Mouse (Mus musculus) midbrain, embryonic 10.5 days (tissue): ENCODE measurements around the gene Mllt10. TPM values are rescaled to one million over a fixed set of nuclear protein-coding genes. Genes with fewer than 3 reads are reported as not detected.

Source experiments
- DNase-seq: peaks from one replicate; pipeline ENCODE4 v3.0.0-alpha.2; 2017; ENCODE audit warnings: low spot score
- H3K27ac ChIP-seq: fragments of 300-500 bp; sonication (generic); replicated peaks from 2 replicates; pipeline ENCODE4 v1.5.1; 2016; ENCODE audit warnings: mild to moderate bottlenecking
- H3K27me3 ChIP-seq: fragments of 300-500 bp; sonication (generic); 2 replicates; pipeline ENCODE4 v1.6.1; 2016; ENCODE audit warnings: low read depth, mild to moderate bottlenecking; ENCODE audit not compliant: poor library complexity, severe bottlenecking
- H3K36me3 ChIP-seq: fragments of 300-500 bp; sonication (generic); 2 replicates; pipeline ENCODE4 v1.6.1; 2016; ENCODE audit warnings: mild to moderate bottlenecking, moderate library complexity
- H3K4me1 ChIP-seq: fragments of 300-500 bp; sonication (generic); 2 replicates; pipeline ENCODE4 v1.6.1; 2016
- H3K4me3 ChIP-seq: fragments of 300-500 bp; sonication (generic); 2 replicates; pipeline ENCODE4 v1.5.1; 2016; ENCODE audit warnings: mild to moderate bottlenecking, moderate library complexity
- H3K9me3 ChIP-seq: fragments of 300-500 bp; sonication (generic); replicated peaks from 2 replicates; pipeline ENCODE4 v1.6.1; 2016; ENCODE audit warnings: mild to moderate bottlenecking
- WGBS: fragments of 180-500 bp; shearing (Covaris S2); methylation state at CpG from one replicate; pipeline ENCODE4 v1.1.7; 2016; 5-methylcytosine and 5-hydroxymethylcytosine counted together
- polyA plus RNA-seq: library from polyadenylated mRNA; unstranded; fragments of >200 nt; fragmentation: Nextera tagmentation; extraction: Ambion mirVana; gene quantifications from 2 replicates; pipeline ENCODE4 v1.2.1, GENCODE M21; 2016

The Mllt10 gene
- 66.9 and 71.0 TPM in 2 replicates for polyA plus RNA-seq

DNA sequence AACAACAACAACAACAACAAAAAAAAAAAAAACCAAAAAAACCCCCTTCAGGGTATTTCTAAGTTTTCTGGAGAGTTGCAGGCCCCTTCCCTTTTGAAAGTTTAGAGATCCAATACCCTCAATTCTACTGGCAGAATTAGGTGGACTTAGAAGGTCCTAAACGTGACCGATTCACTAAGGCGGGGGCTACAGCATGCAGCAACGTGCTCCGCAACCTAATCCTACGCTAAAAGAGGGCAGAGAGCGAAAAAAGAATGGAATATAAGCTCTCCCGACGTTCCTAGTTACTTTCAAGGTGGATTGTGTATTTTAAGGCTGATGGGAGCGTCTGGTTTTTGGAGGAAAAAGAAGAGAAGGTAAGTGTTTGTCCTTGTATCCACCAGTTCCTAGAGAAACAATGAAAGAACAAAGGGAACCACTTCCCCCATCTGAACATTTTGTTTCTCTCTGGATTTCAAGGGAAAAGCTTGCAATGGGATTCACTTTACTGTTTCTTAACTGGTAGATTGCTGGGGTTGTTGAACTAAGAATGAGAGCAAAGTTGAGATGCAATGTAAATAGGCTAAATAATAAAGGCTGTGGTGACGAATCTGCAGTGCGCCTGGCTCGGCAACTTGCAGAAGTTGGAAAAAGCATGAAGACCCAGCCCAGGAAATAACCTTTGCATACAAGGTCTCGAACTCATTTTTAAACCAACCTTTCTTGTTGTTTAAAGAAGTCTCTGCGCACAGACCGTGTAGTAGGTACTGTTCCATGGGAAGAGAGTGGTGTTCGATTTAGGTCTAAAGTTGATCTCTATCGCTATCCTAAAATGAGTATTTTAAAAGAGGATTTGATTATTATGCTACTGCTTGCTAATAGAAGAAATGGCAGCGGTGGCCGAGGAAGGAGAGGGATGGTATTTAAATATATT, at the start of gene Mllt10:
Gene Mllt10, plus strand, starts transcription at position 222 of the 913 bp plus-strand sequence.
- peak within 1 kb of the TSS; percentile 81 for H3K4me3 ChIP-seq
- WGBS = under 1% methylated on average over 20 of the region's 20 CpGs
- H3K4me1 ChIP-seq = peaks cover 66% of the 10 kb centered on the region
- H3K36me3 ChIP-seq = no peaks in the 10 kb centered on the region
- peak within 1 kb of the TSS; percentile 100 for H3K27ac ChIP-seq
- peak; percentile 40 for DNase-seq
- no peaks in the 10 kb centered on the region for H3K9me3 ChIP-seq
- no peaks in the 10 kb centered on the region for H3K27me3 ChIP-seq

DNA sequence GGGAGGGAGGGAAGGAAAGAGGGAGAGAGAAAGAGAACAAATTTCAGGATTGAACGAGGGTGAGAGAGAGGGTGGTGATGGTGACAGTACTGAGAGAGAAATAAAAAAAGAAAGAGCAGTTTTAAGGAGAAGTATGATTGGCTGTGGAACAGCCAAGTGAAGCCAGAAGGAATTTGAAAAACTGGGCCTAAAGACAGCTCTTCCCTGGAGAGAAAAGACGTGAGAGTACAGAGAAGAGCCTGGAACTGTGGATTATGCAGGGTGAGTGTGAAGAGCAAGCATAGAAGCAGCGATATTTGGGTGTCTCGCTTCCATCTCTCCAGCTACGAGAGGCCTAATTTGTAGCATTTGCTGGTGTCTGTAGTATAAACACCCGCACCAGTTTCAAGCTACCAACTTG, 43.8 kb upstream of the Mllt10 start:
- H3K4me3 ChIP-seq = no peak overlapping the region
- DNase-seq = no peak
- no peak overlapping the region for H3K27ac ChIP-seq
- 88% methylated on average over 6 of the region's 6 CpGs for WGBS
- no peaks in the 10 kb centered on the region for H3K4me1 ChIP-seq
- no peaks in the 10 kb centered on the region for H3K9me3 ChIP-seq
- no peaks in the 10 kb centered on the region for H3K27me3 ChIP-seq
- H3K36me3 ChIP-seq = no peaks in the 10 kb centered on the region

DNA sequence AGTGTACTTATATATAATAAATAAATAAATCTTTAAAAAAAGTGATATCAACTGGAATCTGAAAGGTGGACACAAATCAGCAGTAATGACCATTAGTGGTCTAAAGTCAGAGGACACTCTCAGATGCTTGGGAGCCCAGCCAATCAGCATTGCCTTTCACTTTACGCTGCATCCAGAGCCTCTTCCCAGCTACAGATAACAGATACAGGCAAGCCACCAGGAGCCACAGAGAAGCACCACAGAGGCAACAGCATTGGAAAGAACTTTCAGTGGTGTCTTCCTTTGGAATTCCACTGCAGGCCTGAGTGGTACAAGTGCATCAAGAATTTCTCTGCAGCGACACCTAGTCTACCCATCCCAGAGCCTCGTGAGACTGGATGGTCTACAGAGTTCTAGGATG, 42.2 kb upstream of the Mllt10 start:
- Histone ChIP-seq H3K4me3 (no peak overlapping the region), H3K4me1 (no peaks in the 10 kb centered on the region), H3K36me3 (no peaks in the 10 kb centered on the region), H3K9me3 (peaks cover 4% of the 10 kb centered on the region; the same call in 1 of the 2 replicates), H3K27me3 (no peaks in the 10 kb centered on the region), H3K27ac (no peak overlapping the region)
- 88% methylated on average over 3 of the region's 3 CpGs for WGBS
- no peak for DNase-seq

DNA sequence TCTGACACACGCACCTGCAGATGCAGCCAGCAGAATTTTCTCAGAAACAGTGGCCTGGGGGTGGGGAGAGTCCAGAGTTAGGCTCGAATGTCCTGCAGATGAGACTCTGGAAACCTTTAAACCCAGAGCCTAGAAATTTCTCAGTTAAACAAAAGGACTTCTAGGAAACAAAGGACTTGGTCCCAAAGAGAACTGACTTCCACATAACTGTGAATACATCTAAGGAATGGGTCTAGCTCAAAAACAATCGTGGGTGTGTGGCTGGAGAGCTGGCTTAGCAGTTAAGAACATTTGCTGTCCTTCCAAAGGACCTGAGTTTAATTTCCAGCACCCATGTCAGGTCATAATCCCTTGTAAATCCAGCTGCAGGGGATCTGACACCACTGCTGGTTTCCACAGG, 39.5 kb upstream of the Mllt10 start:
- DNase-seq = no peak

DNA sequence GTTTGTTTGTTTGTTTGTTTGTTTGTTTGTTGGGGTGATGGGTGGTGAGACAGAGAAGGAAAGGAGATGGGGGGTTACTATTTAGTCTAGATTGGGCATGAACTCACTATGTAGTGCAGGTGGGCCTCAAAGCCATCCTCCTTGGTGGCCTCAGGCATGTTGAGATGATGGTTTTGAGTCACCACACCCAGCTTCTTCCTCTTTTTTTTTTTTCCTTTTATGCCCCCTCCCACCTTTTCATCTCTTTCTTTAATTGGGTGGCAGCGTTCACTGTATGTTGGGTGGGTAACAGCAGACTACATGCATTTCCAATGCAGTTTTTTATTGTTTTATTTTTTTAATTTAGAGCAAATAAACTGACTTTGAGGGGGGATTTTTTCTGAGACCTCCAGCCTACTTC, 38.4 kb upstream of the Mllt10 start:
- WGBS = 96% methylated on average over 1 of the region's 1 CpGs
- no peak overlapping the region for H3K27ac ChIP-seq
- no peaks in the 10 kb centered on the region for H3K36me3 ChIP-seq
- H3K4me1 ChIP-seq = no peaks in the 10 kb centered on the region
- H3K9me3 ChIP-seq = peaks cover 4% of the 10 kb centered on the region; the same call in 1 of the 2 replicates
- H3K27me3 ChIP-seq = no peaks in the 10 kb centered on the region
- no peak for DNase-seq
- H3K4me3 ChIP-seq = no peak overlapping the region

More for the DNA sequence above, 39.5 kb upstream of the Mllt10 start:
- Histone ChIP-seq H3K4me3 (no peak overlapping the region), H3K4me1 (no peaks in the 10 kb centered on the region), H3K27ac (no peak overlapping the region), H3K36me3 (no peaks in the 10 kb centered on the region), H3K9me3 (peaks cover 4% of the 10 kb centered on the region; the same call in 1 of the 2 replicates), H3K27me3 (no peaks in the 10 kb centered on the region)
- WGBS = 48% methylated on average over 3 of the region's 3 CpGs

DNA sequence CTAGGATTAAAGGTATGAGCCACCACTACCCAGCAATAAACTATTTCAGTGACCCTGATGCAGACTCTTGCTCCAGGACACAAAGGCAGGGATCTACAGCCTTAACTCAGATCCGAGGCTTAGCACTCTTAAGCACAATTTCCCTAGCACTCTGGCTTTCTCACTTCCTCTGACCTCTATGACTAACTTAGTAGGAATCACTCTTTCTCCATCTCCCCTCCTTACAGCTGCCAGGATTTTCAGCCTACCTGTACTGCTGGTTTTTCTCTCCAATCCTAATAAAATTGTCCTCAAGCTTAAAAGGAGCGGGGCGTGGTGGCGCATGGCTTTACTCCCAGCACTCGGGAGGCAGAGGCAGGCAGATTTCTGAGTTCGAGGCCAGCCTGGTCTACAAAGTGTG, 37.7 kb upstream of the Mllt10 start:
- WGBS = 95% methylated on average over 6 of the region's 6 CpGs
- no peak for DNase-seq
- Histone ChIP-seq H3K27me3 (no peaks in the 10 kb centered on the region), H3K36me3 (no peaks in the 10 kb centered on the region), H3K4me3 (no peak overlapping the region), H3K4me1 (no peaks in the 10 kb centered on the region), H3K9me3 (peaks cover 4% of the 10 kb centered on the region; the same call in 1 of the 2 replicates), H3K27ac (no peak overlapping the region)

DNA sequence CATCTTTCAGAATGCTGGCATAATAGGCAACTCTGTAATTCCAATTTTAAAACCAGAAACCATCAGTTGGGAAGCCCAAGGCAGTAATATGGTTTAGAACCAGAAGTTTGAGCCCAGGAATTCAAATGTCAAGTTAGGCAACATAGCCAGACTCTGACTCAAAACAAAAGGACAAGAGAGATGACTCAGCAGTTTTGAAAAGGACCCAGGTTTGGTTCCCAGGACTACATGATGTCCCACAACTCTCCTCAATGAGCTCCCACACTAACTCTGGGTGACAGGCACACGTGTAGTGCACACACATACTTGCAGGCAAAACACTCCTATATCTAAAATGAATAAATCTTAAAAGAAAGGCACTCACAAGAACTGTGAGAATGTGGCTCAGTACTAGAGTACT, 35.9 kb upstream of the Mllt10 start:
- Histone ChIP-seq H3K27ac (no peak overlapping the region), H3K4me1 (peaks cover 12% of the 10 kb centered on the region), H3K27me3 (no peaks in the 10 kb centered on the region), H3K36me3 (no peaks in the 10 kb centered on the region), H3K9me3 (peaks cover 4% of the 10 kb centered on the region; the same call in 1 of the 2 replicates), H3K4me3 (no peak overlapping the region)
- DNase-seq = no peak
- WGBS = 84% methylated on average over 1 of the region's 1 CpGs

DNA sequence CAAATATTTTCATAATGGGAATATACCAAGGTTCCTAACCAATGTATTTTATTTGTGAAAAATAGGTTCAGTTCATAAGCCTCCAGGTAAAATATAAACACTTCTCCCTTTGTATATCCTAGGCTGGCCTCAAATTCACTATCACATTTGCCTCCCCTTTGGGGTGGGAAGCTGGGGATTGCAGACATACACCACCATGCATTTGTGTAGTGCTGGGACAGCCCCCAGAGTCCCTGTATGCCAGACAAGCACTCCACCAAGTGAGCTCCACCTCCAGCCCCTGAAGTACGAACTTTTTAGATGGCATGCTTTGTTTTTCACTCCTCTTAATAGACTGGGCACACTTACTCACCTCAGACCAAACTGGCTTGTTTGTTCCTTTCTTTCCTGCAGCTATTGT, 32.2 kb upstream of the Mllt10 start:
- Histone ChIP-seq H3K27ac (no peak overlapping the region), H3K36me3 (no peaks in the 10 kb centered on the region), H3K9me3 (no peaks in the 10 kb centered on the region; the same call in 1 of the 2 replicates), H3K27me3 (no peaks in the 10 kb centered on the region), H3K4me1 (peaks cover 41% of the 10 kb centered on the region), H3K4me3 (no peak overlapping the region)
- no peak for DNase-seq
- WGBS = 62% methylated on average over 1 of the region's 1 CpGs

DNA sequence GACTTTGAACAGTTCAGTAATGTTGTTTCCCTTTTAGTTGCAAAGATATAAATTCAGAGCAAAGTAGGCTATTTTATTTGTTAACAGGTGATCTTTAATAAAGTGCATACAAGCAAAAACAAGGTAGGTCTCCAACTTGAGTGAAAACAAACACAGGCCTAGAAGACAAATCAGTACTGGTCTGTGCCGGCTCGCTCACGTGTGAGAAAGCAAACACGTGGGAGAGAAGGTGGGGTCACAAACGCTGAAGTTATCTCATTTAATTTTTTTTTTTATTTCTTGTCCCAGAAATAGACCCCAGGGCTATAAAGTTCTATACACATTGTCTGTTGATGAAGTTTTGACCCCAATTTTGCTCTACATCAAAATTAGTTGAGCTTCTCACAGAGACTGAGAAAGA, 29.9 kb upstream of the Mllt10 start:
- Histone ChIP-seq H3K27me3 (no peaks in the 10 kb centered on the region), H3K27ac (peak overlapping the region; percentile 100), H3K9me3 (no peaks in the 10 kb centered on the region), H3K4me1 (peaks cover 51% of the 10 kb centered on the region), H3K4me3 (peak overlapping the region; percentile 86), H3K36me3 (no peaks in the 10 kb centered on the region)
- peak; percentile 28 for DNase-seq
- WGBS = 26% methylated on average over 5 of the region's 5 CpGs

DNA sequence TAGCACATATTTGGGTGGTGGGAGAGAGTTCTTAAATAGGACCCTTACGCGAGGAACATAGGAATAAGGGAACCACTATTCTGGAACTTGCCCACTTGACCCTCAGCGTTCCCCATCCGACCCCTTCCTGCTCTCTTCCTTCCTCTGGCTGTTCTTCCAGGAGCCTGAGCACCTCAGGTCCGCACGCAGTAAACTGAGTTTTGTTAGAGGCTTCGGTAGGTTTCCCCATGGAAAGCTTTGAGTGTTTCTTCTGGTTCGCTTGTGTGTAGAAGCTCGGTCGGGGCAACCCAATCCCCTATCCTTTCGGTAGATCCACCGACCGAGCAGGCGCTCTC, 29.3 kb upstream of the Mllt10 start:
- H3K9me3 ChIP-seq = no peaks in the 10 kb centered on the region

DNA sequence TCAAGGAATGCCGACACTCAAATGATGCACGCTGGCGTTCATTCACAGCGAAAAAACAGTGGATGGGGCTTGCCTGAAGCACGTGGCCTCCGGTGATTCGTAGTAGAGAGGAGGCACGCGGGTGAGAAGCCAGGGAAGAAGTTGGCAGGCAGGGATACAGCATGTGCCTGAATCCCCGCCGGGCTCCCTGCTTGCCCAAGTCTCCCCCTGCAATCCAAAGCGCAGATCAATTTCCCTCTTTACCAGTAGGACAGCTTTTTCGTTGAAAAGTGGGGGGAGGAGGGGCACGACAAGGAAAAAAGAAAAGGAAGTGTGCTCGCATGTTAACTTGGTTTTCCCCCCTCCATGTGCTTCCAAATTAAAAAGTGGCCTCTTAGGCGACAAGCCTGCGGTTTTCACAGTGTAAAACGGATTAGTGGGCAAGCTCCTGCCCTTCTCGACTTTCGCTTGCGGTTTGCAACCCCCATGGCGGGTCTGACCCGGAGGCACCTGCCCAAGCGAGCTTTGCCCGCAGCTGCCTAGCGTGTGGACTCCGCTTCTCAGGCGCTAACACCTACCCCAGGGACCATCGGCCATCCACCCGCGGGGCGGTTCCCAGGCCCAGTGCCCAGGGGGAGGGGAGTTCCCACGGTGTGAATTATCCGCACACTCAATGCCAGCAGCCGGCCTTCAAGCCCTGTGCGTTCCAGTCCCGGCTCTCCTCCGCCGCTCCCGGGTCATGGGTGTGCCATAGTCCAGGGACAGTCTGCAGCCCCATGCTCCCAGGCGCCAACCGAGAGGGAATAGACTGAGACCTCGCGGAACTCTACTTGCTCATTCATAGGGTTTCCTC, 28.7 kb upstream of the Mllt10 start:
- under 1% methylated on average over 44 of the region's 44 CpGs for WGBS
- Histone ChIP-seq H3K9me3 (no peaks in the 10 kb centered on the region), H3K27ac (peak overlapping the region; percentile 100), H3K27me3 (no peaks in the 10 kb centered on the region), H3K4me3 (peak overlapping the region; percentile 86), H3K36me3 (no peaks in the 10 kb centered on the region), H3K4me1 (peaks cover 61% of the 10 kb centered on the region)
- peak; percentile 81 for DNase-seq

More for the DNA sequence above, 29.3 kb upstream of the Mllt10 start:
- Histone ChIP-seq H3K27ac (peak overlapping the region; percentile 100), H3K4me3 (peak overlapping the region; percentile 86), H3K4me1 (peaks cover 56% of the 10 kb centered on the region), H3K36me3 (no peaks in the 10 kb centered on the region), H3K27me3 (no peaks in the 10 kb centered on the region)
- DNase-seq = no peak
- WGBS = 2% methylated on average over 14 of the region's 14 CpGs

DNA sequence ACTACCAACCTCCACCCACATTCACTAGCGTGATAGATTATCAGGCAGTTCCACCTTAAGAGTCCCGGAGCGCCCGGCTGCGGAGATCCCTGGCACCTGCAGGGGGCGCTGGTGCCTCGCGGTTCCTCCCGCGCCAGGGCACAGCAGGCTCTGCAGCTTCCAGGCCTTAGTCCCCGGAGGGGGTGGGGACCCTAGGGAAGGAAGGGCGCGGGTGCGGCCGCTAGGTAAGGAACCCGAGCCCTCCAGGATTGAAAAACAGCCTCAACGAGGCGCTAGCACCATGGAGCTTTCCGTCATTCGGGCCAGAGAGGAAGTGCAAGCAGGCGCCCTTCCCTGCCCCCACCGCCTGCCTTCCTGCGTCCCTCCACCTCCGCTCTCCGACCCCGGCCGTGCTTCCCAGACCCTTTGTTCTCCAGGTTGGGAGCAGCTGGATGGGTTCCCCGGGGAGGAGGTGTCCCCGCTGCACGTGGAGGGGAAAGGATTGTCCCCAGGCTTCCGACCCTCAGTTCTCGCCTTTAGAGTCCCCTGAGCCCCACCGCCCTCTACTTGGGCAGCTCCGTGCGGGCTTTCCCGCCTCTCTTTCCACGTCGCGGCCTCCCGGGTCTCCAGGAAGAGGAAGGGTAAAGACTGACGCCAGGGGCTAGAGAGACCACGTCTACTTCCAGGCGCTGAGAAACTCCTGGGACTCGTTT, 27.4 kb upstream of the Mllt10 start:
- under 1% methylated on average over 44 of the region's 44 CpGs for WGBS
- Histone ChIP-seq H3K4me3 (peak overlapping the region; percentile 86), H3K27ac (peak overlapping the region; percentile 100), H3K4me1 (peaks cover 74% of the 10 kb centered on the region), H3K27me3 (no peaks in the 10 kb centered on the region), H3K36me3 (no peaks in the 10 kb centered on the region), H3K9me3 (no peaks in the 10 kb centered on the region)
- DNase-seq = peak; percentile 95
